Mouse (Mus musculus) spleen, adult 2 months (tissue): ENCODE data around the gene Myo9b.

Experiments
- CTCF ChIP-seq: fragments of 200-500 bp; IDR thresholded peaks from 2 replicates; pipeline ENCODE4 v1.5.1; 2011; ENCODE audit warnings: mild to moderate bottlenecking, inconsistent platforms; ENCODE audit not compliant: insufficient read depth, insufficient read length, insufficient replicate concordance; ENCODE audit errors: extremely low read depth
- POLR2A ChIP-seq: fragments of 200-500 bp; IDR thresholded peaks from 2 replicates; pipeline ENCODE4 v1.6.1; 2011; ENCODE audit warnings: low read depth, low read length, inconsistent platforms

DNA sequence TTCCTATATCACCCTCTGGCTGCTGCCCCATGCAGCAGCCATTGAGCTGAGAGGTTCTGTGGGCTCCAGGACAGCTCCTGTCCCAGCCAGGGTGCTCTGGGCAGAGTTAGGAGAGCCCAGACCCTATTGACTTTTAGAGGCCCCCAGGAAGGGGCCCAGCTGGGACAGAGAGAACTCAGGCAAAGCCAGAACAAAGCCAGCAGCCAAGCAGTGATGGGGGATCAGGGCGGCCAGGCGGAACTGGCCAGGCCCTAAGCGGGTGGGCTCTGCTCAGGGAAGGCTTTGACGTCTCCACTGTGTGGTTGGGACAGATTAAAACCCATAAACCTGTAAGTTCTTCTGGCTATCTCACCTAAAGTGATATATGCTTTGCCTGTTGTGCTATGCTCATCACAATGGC lies 106.5 kb downstream of the Myo9b start:
- TF ChIP-seq POLR2A (no peak), CTCF (no peak)
